Mouse (Mus musculus): Measurements from ENCODE around the gene Syt8.

DNA sequence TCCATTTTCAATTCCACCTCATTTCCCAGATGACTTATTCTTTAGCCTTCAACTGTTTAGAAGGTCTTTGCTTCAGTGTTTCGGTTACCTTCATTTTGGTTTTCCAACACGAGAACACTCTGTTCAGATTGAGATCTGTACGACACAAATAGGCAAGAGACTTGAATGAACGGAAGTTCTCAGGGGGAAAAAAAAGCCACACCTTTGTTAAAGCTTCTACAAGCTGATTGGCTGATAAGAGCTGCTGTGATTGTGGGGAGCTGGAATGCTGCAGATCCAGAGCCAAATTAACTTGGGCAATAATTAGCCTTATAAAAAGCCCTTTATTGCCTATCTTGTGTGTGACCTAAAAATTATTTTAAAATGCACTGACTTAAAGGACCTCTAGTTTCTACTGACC is 19.3 kb upstream of the Syt8 start:
- TF ChIP-seq CTCF (IDR thresholded peaks at IDR 0.05; ENCODE audit: extremely low read depth, insufficient read depth, low read length): no peak
- no peak for TF ChIP-seq POLR2A (IDR thresholded peaks at IDR 0.05; ENCODE audit: extremely low read depth, insufficient read depth, low read length)
